Mouse (Mus musculus) liver, adult 2 months (tissue): ENCODE data around the gene Arid3b. TPM values are rescaled to one million over a fixed set of nuclear protein-coding genes. Genes with fewer than 3 reads are reported as not detected.

Experiments used
- DNase-seq: peaks from one replicate; pipeline ENCODE4 v3.0.0-alpha.2; 2011; ENCODE audit warnings: low read depth, low spot score; ENCODE audit errors: extremely low read depth
- H3K27ac ChIP-seq: fragments of 200-500 bp; replicated peaks from 2 replicates; pipeline ENCODE4 v1.5.1; 2012; ENCODE audit warnings: low read depth, mild to moderate bottlenecking, control low read depth, inconsistent platforms, low read length; ENCODE audit not compliant: insufficient read depth
- H3K27me3 ChIP-seq: fragments of 200-500 bp; 2 replicates; pipeline ENCODE4 v1.6.1; 2012; ENCODE audit warnings: mild to moderate bottlenecking, moderate library complexity, low read length, inconsistent platforms; ENCODE audit not compliant: control insufficient read depth, insufficient read depth
- H3K36me3 ChIP-seq: fragments of 200-500 bp; 2 replicates; pipeline ENCODE4 v1.6.1; 2012; ENCODE audit warnings: low read length, inconsistent platforms; ENCODE audit not compliant: control insufficient read depth, insufficient read depth
- H3K4me1 ChIP-seq: fragments of 200-500 bp; 2 replicates; pipeline ENCODE4 v1.6.1; 2011; ENCODE audit warnings: low read length; ENCODE audit not compliant: control insufficient read depth, insufficient read depth
- H3K4me3 ChIP-seq: fragments of 200-500 bp; 2 replicates; pipeline ENCODE4 v1.5.1; 2011; ENCODE audit warnings: low read depth, mild to moderate bottlenecking, control low read depth, low read length, moderate library complexity; ENCODE audit not compliant: insufficient read depth
- H3K79me2 ChIP-seq: fragments of 200-500 bp; 2 replicates; pipeline ENCODE4 v1.6.1; 2012; ENCODE audit warnings: inconsistent platforms, mild to moderate bottlenecking, low read length, moderate library complexity; ENCODE audit not compliant: control insufficient read depth, insufficient read depth
- H3K9ac ChIP-seq: fragments of 200-500 bp; 2 replicates; pipeline ENCODE4 v1.6.1; 2012; ENCODE audit warnings: low read depth, mild to moderate bottlenecking, control low read depth, inconsistent platforms, low read length
- CTCF ChIP-seq: fragments of 200-500 bp; IDR thresholded peaks from 2 replicates; pipeline ENCODE4 v1.5.1; 2011; ENCODE audit warnings: low read depth, low read length, control low read depth
- POLR2A ChIP-seq: fragments of 200-500 bp; IDR thresholded peaks from 2 replicates; pipeline ENCODE4 v1.6.1; 2011; ENCODE audit warnings: low read length, control low read depth; ENCODE audit not compliant: insufficient read depth; ENCODE audit errors: extremely low read depth
- whole genome bisulfite sequencing: fragments of 180-500 bp; shearing (Covaris S2); methylation state at CpG from one replicate; pipeline ENCODE4 v1.1.7; 2018; 5-methylcytosine and 5-hydroxymethylcytosine counted together
- polyA plus RNA-seq: library from polyadenylated mRNA; depleted of rRNA; stranded (reverse); fragments of >200 nt; gene quantifications from 2 replicates; pipeline ENCODE4 v1.2.3, GENCODE M21; 2012
- total RNA-seq: library from RNA; depleted of rRNA; stranded (reverse); fragments of >200 nt; gene quantifications from 2 replicates; pipeline ENCODE4 v1.2.3, GENCODE M21; 2014

The Arid3b gene
- total and polyA plus RNA-seq, 2 experiments: 0.83 to 2.8 TPM

DNA sequence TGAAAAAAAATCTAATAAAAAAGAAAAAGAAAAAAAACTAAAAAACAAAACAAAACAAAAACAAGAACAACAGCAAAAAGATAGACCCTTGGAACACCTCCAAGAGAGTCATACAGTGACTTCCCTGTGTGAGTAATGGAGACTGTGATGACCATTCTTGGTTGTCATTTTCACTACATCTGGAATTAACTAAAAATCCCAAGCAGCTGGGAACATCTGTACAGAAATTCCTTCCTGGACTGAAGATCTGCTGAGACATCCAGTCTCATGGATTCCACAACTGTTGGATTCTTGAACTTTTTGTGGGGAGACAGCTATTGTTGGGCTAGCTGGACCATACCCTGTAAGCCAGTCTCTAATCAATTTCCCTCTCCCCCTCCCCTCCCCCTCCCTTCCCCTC lies 27.7 kb upstream of the Arid3b start:
- no peak overlapping the region for H3K9ac ChIP-seq
- H3K36me3 ChIP-seq: no peaks in the 10 kb centered on the region
- H3K4me1 ChIP-seq: no peaks in the 10 kb centered on the region
- H3K27ac ChIP-seq: no peak overlapping the region
- TF ChIP-seq POLR2A: no peak
- TF ChIP-seq CTCF: no peak
- no peak overlapping the region for H3K4me3 ChIP-seq
- no peak for DNase-seq
- no peaks in the 10 kb centered on the region for H3K27me3 ChIP-seq
- H3K79me2 ChIP-seq: no peaks in the 10 kb centered on the region

DNA sequence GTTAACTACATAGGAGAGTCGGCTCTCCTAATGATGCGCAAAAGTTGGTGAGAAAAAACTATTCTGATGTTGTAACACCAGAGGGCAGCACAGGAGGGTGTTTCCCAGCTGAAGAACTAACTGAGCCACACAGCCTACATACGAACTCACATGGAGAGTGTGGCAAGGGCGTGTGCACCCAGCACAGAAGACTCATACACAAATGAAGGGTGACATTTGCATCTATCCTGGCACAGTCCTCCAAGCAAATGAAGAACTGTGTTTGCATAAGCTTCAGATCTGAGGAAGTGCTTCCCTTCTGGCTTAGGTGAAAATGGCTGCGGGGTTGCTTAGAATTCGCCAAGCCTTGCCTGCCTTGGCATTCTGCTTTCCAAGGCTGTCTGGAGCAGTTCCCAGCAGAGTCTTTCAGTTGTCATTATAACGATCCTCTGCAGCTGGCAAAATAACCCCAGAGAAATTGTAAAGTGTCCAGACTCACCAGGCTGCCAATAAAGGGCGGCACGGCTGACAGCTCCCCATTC lies 25.4 kb upstream of the Arid3b start:
- H3K4me1 ChIP-seq: no peaks in the 10 kb centered on the region
- H3K27me3 ChIP-seq: no peaks in the 10 kb centered on the region
- H3K36me3 ChIP-seq: no peaks in the 10 kb centered on the region
- no peak overlapping the region for H3K9ac ChIP-seq
- H3K79me2 ChIP-seq: no peaks in the 10 kb centered on the region
- DNase-seq: peak; percentile 60
- no peak overlapping the region for H3K27ac ChIP-seq
- TF ChIP-seq CTCF (peak; percentile 53), POLR2A (no peak)
- WGBS: 41% methylated on average over 9 of the region's 9 CpGs
- no peak overlapping the region for H3K4me3 ChIP-seq

DNA sequence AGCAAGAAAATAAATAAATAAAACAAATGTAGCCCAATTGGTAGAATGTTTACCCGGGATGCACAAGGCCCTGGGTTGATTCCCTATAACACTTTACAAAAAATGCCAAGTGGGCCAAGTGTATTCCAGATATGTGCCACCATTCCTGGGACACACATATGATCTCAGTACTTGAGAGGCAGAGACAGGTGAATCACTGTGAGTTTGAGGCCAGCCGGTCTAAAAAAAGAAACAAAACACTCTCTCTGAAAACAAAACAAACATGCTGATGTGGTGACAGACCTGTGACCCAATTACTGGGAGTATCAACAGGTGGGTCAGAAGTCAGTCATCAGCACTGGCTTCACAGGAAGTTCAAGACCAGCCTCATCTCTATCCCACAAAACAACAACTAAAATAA lies 19.9 kb upstream of the Arid3b start:
- 56% methylated on average over 2 of the region's 2 CpGs for WGBS
- no peaks in the 10 kb centered on the region for H3K27me3 ChIP-seq
- no peaks in the 10 kb centered on the region for H3K79me2 ChIP-seq
- H3K36me3 ChIP-seq: no peaks in the 10 kb centered on the region
- DNase-seq: no peak
- no peak overlapping the region for H3K4me3 ChIP-seq
- TF ChIP-seq POLR2A: no peak
- no peak for TF ChIP-seq CTCF
- H3K4me1 ChIP-seq: no peaks in the 10 kb centered on the region
- H3K9ac ChIP-seq: no peak overlapping the region
- H3K27ac ChIP-seq: no peak overlapping the region

DNA sequence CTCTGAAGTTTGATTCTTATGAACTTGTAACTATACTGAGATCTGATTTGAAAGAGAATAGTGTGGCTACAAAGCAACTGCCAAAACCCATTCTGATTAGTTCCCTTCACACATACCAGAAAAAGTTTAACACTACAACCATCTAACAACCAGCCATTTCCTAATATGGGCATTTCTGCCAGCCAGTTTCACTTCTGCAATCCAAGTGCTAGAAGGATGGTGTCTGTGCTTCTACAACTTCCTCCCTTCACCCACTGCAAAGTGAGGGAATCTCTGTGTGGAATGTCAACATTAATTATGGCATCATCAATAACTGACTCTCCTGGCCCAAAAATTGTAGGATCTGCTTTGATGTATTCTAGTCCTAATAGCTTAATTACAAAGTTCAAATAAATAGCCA lies 17.7 kb upstream of the Arid3b start:
- no peaks in the 10 kb centered on the region for H3K27me3 ChIP-seq
- no peak overlapping the region for H3K4me3 ChIP-seq
- no peaks in the 10 kb centered on the region for H3K79me2 ChIP-seq
- TF ChIP-seq POLR2A: no peak
- no peak for TF ChIP-seq CTCF
- H3K36me3 ChIP-seq: no peaks in the 10 kb centered on the region
- H3K9ac ChIP-seq: no peak overlapping the region
- peak; percentile 14 for DNase-seq
- H3K4me1 ChIP-seq: no peaks in the 10 kb centered on the region
- no peak overlapping the region for H3K27ac ChIP-seq

DNA sequence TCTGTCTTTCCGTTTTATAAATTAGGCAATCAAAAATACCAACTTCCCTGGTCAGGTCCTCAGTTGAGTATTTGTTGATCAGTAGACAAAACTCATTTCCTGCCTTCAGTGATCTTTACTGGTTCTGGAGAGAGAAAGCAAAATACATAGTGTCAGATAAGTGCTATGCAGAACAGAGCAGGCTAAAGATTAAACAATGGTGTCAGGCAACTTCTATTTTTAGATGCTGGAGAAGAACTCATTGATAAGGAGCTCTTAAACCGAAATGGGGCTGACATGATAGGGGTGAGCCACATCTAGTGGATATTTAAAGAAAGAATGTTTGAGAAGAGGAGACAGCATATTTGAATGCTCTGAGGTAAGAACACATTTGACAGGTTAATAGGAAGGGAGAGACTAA lies 2.4 kb upstream of the Arid3b start:
- no peak for DNase-seq
- no peak overlapping the region for H3K27ac ChIP-seq
- 36% methylated on average over 2 of the region's 2 CpGs for WGBS
- no peak overlapping the region for H3K4me3 ChIP-seq
- TF ChIP-seq POLR2A (no peak), CTCF (no peak)
- no peaks in the 10 kb centered on the region for H3K36me3 ChIP-seq
- no peak overlapping the region for H3K9ac ChIP-seq
- H3K4me1 ChIP-seq: peaks cover 2% of the 10 kb centered on the region; the same call in 1 of the 2 replicates
- H3K79me2 ChIP-seq: no peaks in the 10 kb centered on the region
- no peaks in the 10 kb centered on the region for H3K27me3 ChIP-seq

DNA sequence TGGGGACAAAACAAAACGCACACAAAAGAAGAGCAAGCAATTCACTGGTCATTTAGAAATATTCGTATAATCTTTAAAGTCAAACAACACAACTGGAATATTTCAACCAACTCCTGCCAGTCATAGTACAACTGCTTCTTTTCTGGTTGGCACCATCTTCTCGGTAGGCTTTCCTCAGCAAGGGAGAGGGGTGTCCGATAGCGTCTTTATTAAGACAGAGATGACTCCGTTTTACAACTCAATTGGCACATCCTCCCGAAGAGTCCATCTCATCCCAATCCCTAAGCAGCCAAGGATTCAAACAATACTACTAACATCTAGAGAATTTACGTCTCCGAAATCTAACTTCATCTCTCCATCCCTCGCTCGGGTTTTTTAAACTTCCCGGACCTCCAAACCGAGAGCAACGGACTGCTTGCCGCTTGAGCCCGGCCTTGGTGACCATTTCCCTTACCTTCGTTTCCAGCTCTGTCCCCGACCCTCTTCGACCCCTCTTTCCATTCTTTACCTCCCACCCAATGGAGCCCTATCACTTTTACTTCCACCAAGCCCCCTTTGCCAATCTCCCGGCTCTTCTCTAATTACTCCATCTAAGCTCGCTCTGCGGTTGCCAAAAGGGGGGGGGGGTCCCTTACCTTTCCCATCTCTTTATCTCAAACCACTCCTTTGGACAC lies 615 bp downstream of the Arid3b start:
- peak; percentile 11 for DNase-seq
- no peaks in the 10 kb centered on the region for H3K27me3 ChIP-seq
- H3K9ac ChIP-seq: peak overlapping the region; percentile 93
- H3K4me3 ChIP-seq: peak overlapping the region; percentile 97
- no peaks in the 10 kb centered on the region for H3K36me3 ChIP-seq
- no peak for TF ChIP-seq CTCF
- no peak for TF ChIP-seq POLR2A
- peaks cover 5% of the 10 kb centered on the region for H3K4me1 ChIP-seq
- H3K27ac ChIP-seq: no peak overlapping the region
- WGBS: 2% methylated on average over 22 of the region's 22 CpGs
- H3K79me2 ChIP-seq: no peaks in the 10 kb centered on the region; the same call in 1 of the 2 replicates
